ENCODE assay signal across 30 mouse cellular contexts in genomic region chr6:99654343-99654742, GRCm38 (mm10). TPM values are rescaled to one million over a fixed set of nuclear protein-coding genes. Genes with fewer than 3 reads are reported as not detected.
DNase-seq lines count a peak whose midpoint lies in the region; ATAC-seq lines count a peak whose summit lies in the region.
"Had no signal": no experiment of that assay in that cellular context is flagged by ENCODE, and none has a peak within 500 bp of the region (broad histone marks: within the 10 kb centered on the region; RNA-seq: fewer than 3 reads in every experiment).

No protein-coding gene starts in this region.

- intact Hi-C loops in gastrocnemius, postnatal 36 days (cut with DNase I): no loop called here

- no peak overlapping the region for H3K4me2 ChIP-seq in forebrain, embryonic 13.5 days
- H3K4me2 ChIP-seq in forebrain, embryonic 12.5 days: no peak overlapping the region
- no peak overlapping the region for H3K4me2 ChIP-seq in hindbrain, embryonic 12.5 days (replicated peaks)
- H3K4me2 ChIP-seq in hindbrain, embryonic 11.5 days (replicated peaks; ENCODE audit: low read depth, low read length): no peak overlapping the region
- H3K4me2 ChIP-seq in midbrain, embryonic 11.5 days: no peak overlapping the region
- H3K4me2 ChIP-seq in midbrain, embryonic 16.5 days (ENCODE audit: low read length): no peak overlapping the region
- H3K4me2 ChIP-seq: hindbrain, embryonic 15.5 days; stomach, embryonic 15.5 days had no signal

- ATAC-seq in forebrain, embryonic 13.5 days: peak; percentile 15; the same call in 1 of the 2 replicates
- ATAC-seq in forebrain, embryonic 12.5 days (ENCODE audit: low FRiP score): no peak
- ATAC-seq in hindbrain, embryonic 12.5 days (ENCODE audit: low FRiP score): peak; percentile 20; the same call in 1 of the 2 replicates
- ATAC-seq in hindbrain, embryonic 11.5 days (ENCODE audit: low FRiP score): no peak
- no peak for ATAC-seq in midbrain, embryonic 11.5 days (ENCODE audit: low FRiP score)
- no peak for ATAC-seq in midbrain, embryonic 16.5 days
- ATAC-seq: forebrain, embryonic 16.5 days had no signal

- H3K4me3 ChIP-seq in forebrain, embryonic 13.5 days: no peak overlapping the region
- no peak overlapping the region for H3K4me3 ChIP-seq in forebrain, embryonic 12.5 days (replicated peaks)
- H3K4me3 ChIP-seq in hindbrain, embryonic 12.5 days: no peak overlapping the region
- no peak overlapping the region for H3K4me3 ChIP-seq in hindbrain, embryonic 11.5 days (ENCODE audit: low read depth, low read length)
- H3K4me3 ChIP-seq in midbrain, embryonic 11.5 days (ENCODE audit: low read depth, low read length): no peak overlapping the region
- H3K4me3 ChIP-seq in midbrain, embryonic 16.5 days (ENCODE audit: low read depth, low read length): no peak overlapping the region
- H3K4me3 ChIP-seq: heart, adult 2 months; hindbrain, embryonic 15.5 days; midbrain, embryonic 10.5 days; stomach, embryonic 15.5 days had no signal

- H3K36me3 ChIP-seq in forebrain, embryonic 13.5 days (ENCODE audit: poor library complexity, severe bottlenecking): no peaks in the 10 kb centered on the region
- no peaks in the 10 kb centered on the region for H3K36me3 ChIP-seq in forebrain, embryonic 12.5 days (replicated peaks)
- H3K36me3 ChIP-seq in hindbrain, embryonic 12.5 days: no peaks in the 10 kb centered on the region
- no peaks in the 10 kb centered on the region for H3K36me3 ChIP-seq in hindbrain, embryonic 11.5 days (ENCODE audit: control insufficient read depth, insufficient read depth, low read length)
- no peaks in the 10 kb centered on the region for H3K36me3 ChIP-seq in midbrain, embryonic 11.5 days (ENCODE audit: control insufficient read depth, insufficient read depth, low read length)
- no peaks in the 10 kb centered on the region for H3K36me3 ChIP-seq in midbrain, embryonic 16.5 days (ENCODE audit: control insufficient read depth, insufficient read depth, low read length)
- H3K36me3 ChIP-seq: hindbrain, embryonic 15.5 days; midbrain, embryonic 10.5 days; stomach, embryonic 15.5 days had no signal

- no peak for DNase-seq in hindbrain, embryonic 11.5 days (ENCODE audit: low spot score)
- peak; percentile 79 for DNase-seq in midbrain, embryonic 11.5 days (ENCODE audit: low spot score, missing footprints)
- DNase-seq in forelimb bud, embryonic 11.5 days (ENCODE audit: low read depth, low spot score): peak; percentile 29
- no peak for DNase-seq in gastrocnemius, postnatal 36 days
- DNase-seq: adrenal gland, postnatal 14 days; cerebellum, adult 11 months; cerebellum, adult 9-10 months; gastrocnemius, postnatal 14 days; heart, adult 2 months; heart, postnatal 36 days; kidney, adult 18-20 months; kidney, postnatal 4 days; liver; lung, adult 2 months; right cerebral cortex, postnatal 25 days; thymus, postnatal 14 days had no signal

- no peak overlapping the region for H3K9ac ChIP-seq in forebrain, embryonic 13.5 days
- H3K9ac ChIP-seq in forebrain, embryonic 12.5 days: no peak overlapping the region
- no peak overlapping the region for H3K9ac ChIP-seq in hindbrain, embryonic 12.5 days
- no peak overlapping the region for H3K9ac ChIP-seq in hindbrain, embryonic 11.5 days (ENCODE audit: low read depth, low read length)
- H3K9ac ChIP-seq in midbrain, embryonic 11.5 days (ENCODE audit: low read length): no peak overlapping the region
- no peak overlapping the region for H3K9ac ChIP-seq in midbrain, embryonic 16.5 days (ENCODE audit: low read depth, low read length)
- H3K9ac ChIP-seq: hindbrain, embryonic 15.5 days; liver, embryonic 14.5 days; stomach, embryonic 15.5 days had no signal

- no peaks in the 10 kb centered on the region for H3K27me3 ChIP-seq in forebrain, embryonic 13.5 days
- no peaks in the 10 kb centered on the region for H3K27me3 ChIP-seq in forebrain, embryonic 12.5 days
- no peaks in the 10 kb centered on the region for H3K27me3 ChIP-seq in hindbrain, embryonic 12.5 days
- no peaks in the 10 kb centered on the region for H3K27me3 ChIP-seq in hindbrain, embryonic 11.5 days (ENCODE audit: control insufficient read depth, insufficient read depth, low read length)
- no peaks in the 10 kb centered on the region for H3K27me3 ChIP-seq in midbrain, embryonic 11.5 days (ENCODE audit: control insufficient read depth, insufficient read depth, low read length)
- no peaks in the 10 kb centered on the region for H3K27me3 ChIP-seq in midbrain, embryonic 16.5 days (ENCODE audit: control insufficient read depth, insufficient read depth, low read depth, low read length)
- H3K27me3 ChIP-seq: hindbrain, embryonic 15.5 days; stomach, embryonic 15.5 days had no signal

- no peaks in the 10 kb centered on the region for H3K9me3 ChIP-seq in forebrain, embryonic 13.5 days (replicated peaks)
- H3K9me3 ChIP-seq in forebrain, embryonic 12.5 days: no peaks in the 10 kb centered on the region
- H3K9me3 ChIP-seq in hindbrain, embryonic 12.5 days (replicated peaks): no peaks in the 10 kb centered on the region
- H3K9me3 ChIP-seq in hindbrain, embryonic 11.5 days (ENCODE audit: control insufficient read depth, low read length): no peaks in the 10 kb centered on the region
- no peaks in the 10 kb centered on the region for H3K9me3 ChIP-seq in midbrain, embryonic 11.5 days (ENCODE audit: control insufficient read depth, low read length)
- no peaks in the 10 kb centered on the region for H3K9me3 ChIP-seq in midbrain, embryonic 16.5 days (replicated peaks; ENCODE audit: control insufficient read depth, low read length, poor library complexity, severe bottlenecking)
- H3K9me3 ChIP-seq: hindbrain, embryonic 15.5 days; midbrain, embryonic 10.5 days; stomach, embryonic 15.5 days had no signal

- no peak overlapping the region for H3K27ac ChIP-seq in forebrain, embryonic 13.5 days
- no peak overlapping the region for H3K27ac ChIP-seq in forebrain, embryonic 12.5 days
- no peak overlapping the region for H3K27ac ChIP-seq in hindbrain, embryonic 12.5 days
- H3K27ac ChIP-seq in hindbrain, embryonic 11.5 days (ENCODE audit: low read depth, low read length): no peak overlapping the region
- H3K27ac ChIP-seq in midbrain, embryonic 11.5 days (ENCODE audit: low read depth, low read length): no peak overlapping the region
- H3K27ac ChIP-seq in midbrain, embryonic 16.5 days (ENCODE audit: low read length): no peak overlapping the region
- H3K27ac ChIP-seq: heart, adult 2 months; hindbrain, embryonic 15.5 days; kidney, postnatal 0 days; liver, embryonic 14.5 days; midbrain, embryonic 10.5 days; stomach, embryonic 15.5 days had no signal

- H3K4me1 ChIP-seq in forebrain, embryonic 13.5 days: 0 out of 2 replicates have a peak, but pooled peaks cover 10% of the 10 kb centered on the region
- peaks cover 13% of the 10 kb centered on the region; the same call in 1 of the 2 replicates for H3K4me1 ChIP-seq in forebrain, embryonic 12.5 days
- peaks cover 14% of the 10 kb centered on the region for H3K4me1 ChIP-seq in hindbrain, embryonic 12.5 days
- H3K4me1 ChIP-seq in hindbrain, embryonic 11.5 days (replicated peaks; ENCODE audit: control insufficient read depth, insufficient read depth, low read length): no peaks in the 10 kb centered on the region
- no peaks in the 10 kb centered on the region for H3K4me1 ChIP-seq in midbrain, embryonic 11.5 days (ENCODE audit: control insufficient read depth, insufficient read depth, low read length)
- 0 out of 2 replicates have a peak, but pooled peaks cover 2% of the 10 kb centered on the region for H3K4me1 ChIP-seq in midbrain, embryonic 16.5 days (ENCODE audit: control insufficient read depth, insufficient read depth, low read length)
- H3K4me1 ChIP-seq: hindbrain, embryonic 15.5 days; stomach, embryonic 15.5 days had no signal

- 58% methylated on average over 5 of the region's 5 CpGs for whole genome bisulfite sequencing in forebrain, embryonic 13.5 days
- 70% methylated on average over 5 of the region's 5 CpGs for WGBS in forebrain, embryonic 12.5 days
- WGBS in hindbrain, embryonic 12.5 days: 48% methylated on average over 5 of the region's 5 CpGs
- 62% methylated on average over 5 of the region's 5 CpGs for WGBS in hindbrain, embryonic 11.5 days
- 60% methylated on average over 5 of the region's 5 CpGs for WGBS in midbrain, embryonic 11.5 days
- 46% methylated on average over 5 of the region's 5 CpGs for WGBS in midbrain, embryonic 16.5 days

RNA-seq across cellular contexts. Expression of gene Eif4e3, which starts 12.2 kb away (rescaled TPM):
- polyA plus RNA-seq in forebrain, embryonic 13.5 days (2015; fragmentation: Nextera tagmentation; extraction: Ambion mirVana): 10.5 and 11.5 TPM in 2 replicates
- 12.7 and 13.1 TPM in 2 replicates for polyA plus RNA-seq in forebrain, embryonic 12.5 days (2016; fragmentation: Nextera tagmentation; extraction: Ambion mirVana)
- polyA plus RNA-seq in hindbrain, embryonic 12.5 days (2016; fragmentation: Nextera tagmentation; extraction: Ambion mirVana): 11.0 and 11.2 TPM in 2 replicates
- polyA plus RNA-seq in hindbrain, embryonic 11.5 days (2014; fragmentation: Nextera tagmentation; extraction: Ambion mirVana): 15.1 and 16.3 TPM in 2 replicates
- 16.2 and 17.5 TPM in 2 replicates for polyA plus RNA-seq in midbrain, embryonic 11.5 days (2014; fragmentation: Nextera tagmentation; extraction: Ambion mirVana)
- 7.4 and 8.7 TPM in 2 replicates for polyA plus RNA-seq in midbrain, embryonic 16.5 days (2015; fragmentation: Nextera tagmentation; extraction: Ambion mirVana)
- 10 to 100 TPM; 24.3 to 29.6 TPM for total RNA-seq in gastrocnemius, postnatal 36 days (2021)
- total RNA-seq: MEL had no signal

RNA-seq across cellular contexts. Expression of gene Gm20696, which starts 12.3 kb away (rescaled TPM):
- 3.8 and 3.9 TPM in 2 replicates for polyA plus RNA-seq in forebrain, embryonic 13.5 days (2015; fragmentation: Nextera tagmentation; extraction: Ambion mirVana)
- polyA plus RNA-seq in forebrain, embryonic 12.5 days (2016; fragmentation: Nextera tagmentation; extraction: Ambion mirVana): 4.2 and 6.0 TPM in 2 replicates
- polyA plus RNA-seq in hindbrain, embryonic 12.5 days (2016; fragmentation: Nextera tagmentation; extraction: Ambion mirVana): 4.4 and 4.6 TPM in 2 replicates
- polyA plus RNA-seq in hindbrain, embryonic 11.5 days (2014; fragmentation: Nextera tagmentation; extraction: Ambion mirVana): 3.2 and 6.0 TPM in 2 replicates
- 2.5 and 3.4 TPM in 2 replicates for polyA plus RNA-seq in midbrain, embryonic 11.5 days (2014; fragmentation: Nextera tagmentation; extraction: Ambion mirVana)
- polyA plus RNA-seq in midbrain, embryonic 16.5 days (2015; fragmentation: Nextera tagmentation; extraction: Ambion mirVana): 2.4 and 3.1 TPM in 2 replicates
- total RNA-seq in gastrocnemius, postnatal 36 days (2021): 1 to 10 TPM; 1.4 to 1.6 TPM

RNA-seq across cellular contexts. Expression of gene Gpr27, which starts 38.1 kb away (rescaled TPM):
- polyA plus RNA-seq in forebrain, embryonic 13.5 days (2015; fragmentation: Nextera tagmentation; extraction: Ambion mirVana): 6.6 and 7.6 TPM in 2 replicates
- 5.9 and 6.7 TPM in 2 replicates for polyA plus RNA-seq in forebrain, embryonic 12.5 days (2016; fragmentation: Nextera tagmentation; extraction: Ambion mirVana)
- 7.8 and 10.2 TPM in 2 replicates for polyA plus RNA-seq in hindbrain, embryonic 12.5 days (2016; fragmentation: Nextera tagmentation; extraction: Ambion mirVana)
- 2.5 and 3.7 TPM in 2 replicates for polyA plus RNA-seq in hindbrain, embryonic 11.5 days (2014; fragmentation: Nextera tagmentation; extraction: Ambion mirVana)
- 3.0 and 3.8 TPM in 2 replicates for polyA plus RNA-seq in midbrain, embryonic 11.5 days (2014; fragmentation: Nextera tagmentation; extraction: Ambion mirVana)
- 20.6 and 20.8 TPM in 2 replicates for polyA plus RNA-seq in midbrain, embryonic 16.5 days (2015; fragmentation: Nextera tagmentation; extraction: Ambion mirVana)
- total RNA-seq in gastrocnemius, postnatal 36 days (2021): under 1 TPM; 0.66 to 0.96 TPM
- total RNA-seq: common myeloid progenitor, adult 5-6 weeks; MEL; monocyte, adult 5-6 weeks; neutrophil, adult 5-6 weeks had no signal

Comparison
In these comparisons a context has a peak if more than half of its experiments do, and no peak if none do; other contexts are left out.
1. ATAC-seq: peak in forebrain, embryonic 13.5 days (single experiment) and hindbrain, embryonic 12.5 days (single experiment); none in forebrain, embryonic 12.5 days (single experiment), hindbrain, embryonic 11.5 days (single experiment), midbrain, embryonic 11.5 days (single experiment) and midbrain, embryonic 16.5 days (single experiment).
2. DNase-seq: peak in midbrain, embryonic 11.5 days (single experiment) and forelimb bud, embryonic 11.5 days (single experiment); none in hindbrain, embryonic 11.5 days (single experiment) and gastrocnemius, postnatal 36 days (0 of 2).